Mouse (Mus musculus): ENCODE measurements around the gene Prpf31.
"Not testable (repeated sequence)": the region's sequence is repeated elsewhere in the genome, so short reads cannot be mapped to it uniquely, and the experiment has no call there.

The Prpf31 gene

DNA sequence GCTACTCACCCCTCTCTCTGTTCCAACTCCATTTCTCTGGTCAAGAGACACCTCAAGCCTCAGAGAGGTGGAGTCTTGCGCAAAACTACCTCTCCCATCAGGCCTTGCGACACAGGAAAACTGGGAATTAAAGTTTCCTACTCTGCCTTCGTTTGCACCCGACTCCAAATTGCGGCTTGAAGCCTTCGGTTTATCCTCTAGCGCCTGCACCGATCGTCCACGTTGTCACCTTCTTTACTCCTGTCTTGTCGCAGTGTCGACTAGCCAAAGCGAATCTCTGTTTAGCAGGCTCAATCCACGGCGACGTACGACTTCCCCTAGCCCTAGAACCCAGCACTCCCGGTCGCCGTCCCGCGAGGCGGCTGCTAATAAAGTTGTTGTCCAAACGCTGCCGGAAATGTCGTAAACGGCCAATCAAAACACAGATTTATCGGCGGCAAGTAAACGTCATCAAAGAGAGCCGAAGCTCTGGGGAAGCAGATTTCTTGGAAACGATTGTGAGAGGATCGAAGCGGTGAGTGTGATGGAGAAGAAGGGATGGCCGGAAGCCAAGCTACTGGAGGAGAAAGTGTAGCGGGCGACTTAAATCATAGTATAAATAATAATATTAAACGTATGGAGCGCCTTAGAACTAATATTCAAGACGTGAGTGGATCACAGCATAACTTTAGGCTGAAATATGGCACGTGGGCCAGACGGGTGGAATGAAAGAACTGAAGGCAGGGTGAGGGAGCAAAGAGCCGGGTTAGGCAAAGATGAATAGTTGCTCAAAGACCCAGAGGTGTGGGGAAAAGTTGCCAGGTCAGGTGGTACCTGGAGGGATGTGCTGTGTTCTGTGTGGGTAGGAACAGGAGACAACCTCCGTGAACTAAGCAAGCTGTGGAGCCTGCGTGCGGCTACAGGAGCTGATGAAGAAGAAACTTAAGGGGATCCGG, at the start of gene Prpf31, which contains the start of gene Tfpt:
TSS of gene Prpf31 (plus strand) at position 443 of the 935 bp plus-strand sequence.
TSS of gene Tfpt (minus strand) at position 387 of the 935 bp plus-strand sequence.
- DNase-seq (ENCODE audit: low spot score in 2 of 2): peak; percentile 78 to 86

DNA sequence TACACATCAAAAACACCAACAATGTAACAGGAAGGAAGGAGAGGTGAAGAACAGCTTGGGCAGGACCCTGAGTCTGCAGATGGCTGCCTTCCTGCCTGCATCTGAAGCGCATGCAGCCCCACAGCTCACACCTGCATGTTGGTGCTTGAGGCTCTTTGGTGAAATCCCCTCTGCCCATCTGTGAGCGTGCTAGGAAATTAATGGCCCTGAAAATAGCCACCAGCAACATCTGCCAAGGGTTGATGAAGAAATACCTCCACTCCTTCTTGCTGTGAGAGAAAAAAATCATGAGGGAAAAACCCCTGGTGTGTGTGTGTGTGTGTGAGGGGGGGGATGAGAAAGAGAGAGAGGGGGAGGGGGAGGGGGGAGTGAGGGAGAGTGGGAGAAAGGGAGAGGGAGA, 49.8 kb upstream of the Prpf31 start:
- DNase-seq (ENCODE audit: low spot score in 2 of 2): no peak

DNA sequence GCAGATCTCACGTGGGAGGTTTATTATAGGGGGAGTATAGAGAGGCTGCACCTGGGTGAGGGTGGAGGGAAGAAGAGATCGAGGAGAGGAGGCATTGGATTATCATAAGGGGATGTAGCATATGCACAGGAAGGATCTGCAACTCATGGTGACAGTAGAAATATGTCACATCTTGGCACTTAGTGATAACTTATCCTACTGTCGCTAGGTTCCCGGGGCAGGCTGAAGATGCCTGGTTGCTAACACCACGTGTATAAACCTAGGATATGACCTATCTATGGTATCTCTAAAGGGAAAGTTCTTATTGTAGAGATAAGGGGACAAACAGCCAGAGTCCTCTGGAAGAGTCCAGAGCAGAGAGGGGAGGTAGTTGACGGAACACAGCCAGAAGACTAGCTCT, 44.0 kb upstream of the Prpf31 start:
- no peak for DNase-seq (ENCODE audit: low spot score in 2 of 2)

DNA sequence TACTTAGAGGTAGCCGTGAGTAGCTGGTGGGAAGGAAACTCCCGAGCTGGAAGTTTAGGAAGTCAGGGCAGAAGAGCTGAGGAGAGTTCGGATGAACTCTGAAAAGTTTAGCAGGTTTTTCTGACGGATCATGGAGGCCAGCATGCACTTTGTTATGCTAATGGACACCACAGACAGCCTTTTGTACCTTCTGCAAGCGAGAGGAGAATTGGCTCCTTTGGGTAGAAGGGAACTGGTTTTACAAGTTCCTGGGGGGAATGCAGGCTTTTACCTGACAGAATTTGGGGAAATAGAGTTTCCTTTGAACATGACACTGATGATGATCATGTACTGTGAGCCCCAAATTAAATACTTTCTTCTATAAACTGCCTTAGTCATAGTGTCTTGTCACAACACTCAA, 43.5 kb upstream of the Prpf31 start:
- no peak for DNase-seq (ENCODE audit: low spot score in 2 of 2)

DNA sequence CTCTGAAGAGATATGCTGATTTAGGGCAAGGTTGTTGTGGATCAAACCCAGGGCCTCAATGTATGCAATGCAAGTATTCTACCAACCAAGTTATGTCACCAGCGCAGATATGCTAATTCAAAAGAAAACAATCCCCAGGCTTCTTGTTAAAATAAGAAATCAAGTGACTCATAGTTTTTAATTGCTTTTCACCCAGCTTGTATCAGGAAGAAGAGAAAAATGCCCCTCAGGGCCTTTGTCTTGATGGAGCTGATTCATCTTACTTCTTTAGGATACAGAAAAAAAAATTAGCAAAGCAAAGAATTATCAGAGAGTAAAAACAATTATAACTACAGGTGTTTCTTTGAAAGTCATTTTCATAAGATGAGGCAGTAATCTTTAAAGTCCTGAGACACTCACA, 42.5 kb upstream of the Prpf31 start:
- DNase-seq (ENCODE audit: low spot score in 2 of 2): no peak

DNA sequence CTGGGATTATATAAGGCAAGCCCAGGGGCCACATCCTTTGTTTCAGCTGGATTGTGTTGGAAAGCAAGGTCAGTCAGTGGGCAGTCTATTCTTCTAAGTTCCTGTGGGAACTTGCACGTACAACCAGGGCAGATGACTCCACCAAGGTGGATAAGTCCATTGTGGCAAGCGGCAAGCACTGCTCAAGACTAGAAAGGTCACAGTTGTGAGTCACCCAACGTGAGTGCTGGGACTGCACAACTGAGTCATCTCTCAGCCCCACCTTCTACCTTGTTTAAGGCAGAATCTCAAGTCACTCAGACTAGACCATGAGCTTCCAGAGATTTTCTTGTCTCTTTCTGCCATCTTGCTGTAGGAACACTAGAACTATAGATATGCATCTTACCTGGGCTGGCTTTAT, 39.2 kb upstream of the Prpf31 start:
- no peak for DNase-seq (ENCODE audit: low spot score in 2 of 2)

DNA sequence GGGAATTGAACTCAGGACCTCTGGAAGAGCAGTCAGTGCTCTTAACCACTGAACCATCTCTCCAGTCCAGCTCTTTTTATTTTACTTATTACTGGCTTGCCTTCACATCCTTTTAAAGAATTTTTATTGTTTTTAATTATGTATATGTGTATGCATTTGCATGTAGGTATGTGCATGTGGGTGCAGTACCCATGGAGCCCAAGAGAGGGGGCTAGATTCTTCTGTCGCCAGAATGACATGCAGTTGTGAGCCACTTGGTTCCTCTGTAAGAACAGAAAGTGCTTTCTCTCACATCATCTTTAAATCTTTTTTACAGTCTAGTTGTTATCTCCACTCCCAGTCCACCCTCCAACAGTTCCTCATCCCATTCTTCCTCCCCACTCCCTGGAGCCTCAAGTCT, 38.3 kb upstream of the Prpf31 start:
- DNase-seq (ENCODE audit: low spot score in 2 of 2): no peak

DNA sequence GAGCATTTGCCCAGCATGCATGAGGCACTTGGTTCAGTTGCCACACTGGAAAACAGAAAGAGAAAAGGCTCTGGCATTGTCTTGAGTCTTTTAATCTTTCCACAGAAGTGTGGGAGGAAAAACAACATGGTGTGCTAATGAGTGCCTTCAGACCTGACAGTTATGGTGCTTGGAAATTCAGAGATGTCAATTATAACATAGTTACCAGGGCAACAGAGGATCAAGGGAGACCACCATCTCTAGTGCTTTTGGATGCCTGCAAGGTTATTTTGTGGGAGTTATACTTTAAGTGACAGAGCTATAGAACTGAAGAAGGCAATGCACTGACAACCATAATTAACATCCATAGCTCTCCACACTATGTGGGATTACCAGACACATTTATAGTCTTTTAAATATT, 35.9 kb upstream of the Prpf31 start:
- DNase-seq (ENCODE audit: low spot score in 2 of 2): no peak

DNA sequence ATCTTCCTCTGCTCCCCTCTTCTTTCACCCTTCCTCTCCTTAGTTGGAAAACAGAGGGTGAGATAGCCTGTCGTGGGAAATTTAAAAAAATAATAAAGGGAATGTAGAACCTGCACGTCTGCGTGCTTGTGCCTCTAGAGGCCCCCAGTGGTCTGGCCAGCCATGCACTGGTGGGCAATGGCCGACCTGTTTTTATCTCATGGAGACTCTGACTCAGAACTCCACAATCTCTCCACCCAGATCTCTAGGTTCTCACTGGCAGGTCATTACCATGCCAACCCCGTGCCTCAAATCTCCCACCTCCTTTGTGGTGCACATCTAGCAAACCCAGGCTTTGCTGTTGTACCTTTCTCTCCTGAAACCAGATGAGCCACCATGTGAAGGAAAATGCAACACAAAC, 35.1 kb upstream of the Prpf31 start:
- DNase-seq (ENCODE audit: low spot score in 2 of 2): no peak

DNA sequence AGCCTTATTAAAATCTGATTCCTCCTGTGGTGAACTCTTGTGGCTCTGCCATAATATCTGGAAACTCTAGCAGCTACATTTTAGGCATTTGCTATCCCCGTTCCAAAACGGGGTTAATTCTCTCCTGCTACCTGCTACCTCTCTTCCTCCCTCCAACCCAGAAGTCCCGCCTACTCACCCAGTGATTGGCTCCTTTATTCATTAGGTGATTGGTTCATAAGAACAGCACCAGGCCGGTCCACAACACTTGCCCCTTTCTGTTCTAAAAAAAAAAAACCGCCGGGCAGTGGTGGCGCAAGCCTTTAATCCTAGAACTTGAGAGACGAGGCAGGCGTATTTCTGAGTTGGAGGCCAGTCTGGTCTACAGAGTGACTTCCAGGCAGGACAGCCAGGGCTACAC, 34.6 kb upstream of the Prpf31 start:
- DNase-seq (ENCODE audit: low spot score in 2 of 2): no peak

DNA sequence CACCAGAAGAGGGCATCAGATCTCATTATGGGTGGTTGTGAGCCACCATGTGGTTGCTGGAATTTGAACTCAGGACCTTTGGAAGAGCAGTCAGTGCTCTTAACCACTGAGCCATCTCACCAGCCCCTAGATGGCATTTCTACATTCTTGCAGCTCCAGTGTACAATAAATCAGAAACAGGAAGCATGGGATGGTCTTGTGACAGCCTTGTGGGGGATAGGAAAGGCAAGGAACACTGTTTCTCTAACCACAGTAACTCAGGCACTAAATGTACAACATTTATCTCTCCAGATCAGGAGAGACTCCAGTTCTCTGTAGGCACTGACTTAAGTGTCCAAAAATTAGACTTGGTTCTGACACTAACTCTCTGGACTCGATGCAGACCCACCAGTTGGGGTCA, 32.0 kb upstream of the Prpf31 start:
- DNase-seq (ENCODE audit: low spot score in 2 of 2): not testable (repeated sequence)

DNA sequence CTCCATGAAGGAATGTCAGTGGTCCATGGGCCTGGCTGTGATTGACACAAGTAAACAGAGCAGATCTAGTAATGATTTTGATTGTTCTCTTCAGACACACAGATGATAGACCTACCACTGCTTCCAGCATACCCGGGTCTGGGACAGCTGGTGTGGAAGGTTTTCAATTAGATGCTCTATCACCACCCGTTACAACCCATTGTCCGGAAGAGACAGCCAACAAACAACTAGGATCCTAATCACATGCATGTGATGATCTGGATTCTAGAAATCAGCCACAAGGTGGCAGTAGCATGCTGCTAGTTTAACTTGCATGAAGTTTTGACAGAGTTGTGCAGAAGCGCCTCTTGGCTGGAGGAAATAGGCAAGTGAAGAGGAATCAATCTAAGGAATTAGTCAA, 28.7 kb upstream of the Prpf31 start:
- DNase-seq (ENCODE audit: low spot score in 2 of 2): peak in 1 of 2 experiments; percentile 56

DNA sequence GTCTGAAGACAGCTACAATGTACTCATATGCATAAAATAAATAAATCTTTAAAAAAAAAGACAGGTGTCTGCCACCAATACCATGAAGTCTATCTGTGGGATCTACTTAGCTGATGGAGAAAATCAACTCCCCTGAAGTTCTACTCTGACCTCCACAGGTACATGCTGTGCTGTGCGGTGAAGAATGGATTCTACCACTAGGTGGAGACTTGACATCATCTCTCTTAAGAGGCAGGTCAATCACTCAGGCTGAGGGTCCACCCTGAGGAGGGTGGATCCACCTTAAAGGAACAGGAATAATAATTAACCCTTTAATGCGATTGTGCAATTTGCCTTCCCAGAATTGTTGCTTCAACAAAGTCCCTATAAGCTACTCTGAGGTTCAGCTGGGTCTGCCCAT, 23.0 kb upstream of the Prpf31 start:
- DNase-seq (ENCODE audit: low spot score in 2 of 2): no peak

DNA sequence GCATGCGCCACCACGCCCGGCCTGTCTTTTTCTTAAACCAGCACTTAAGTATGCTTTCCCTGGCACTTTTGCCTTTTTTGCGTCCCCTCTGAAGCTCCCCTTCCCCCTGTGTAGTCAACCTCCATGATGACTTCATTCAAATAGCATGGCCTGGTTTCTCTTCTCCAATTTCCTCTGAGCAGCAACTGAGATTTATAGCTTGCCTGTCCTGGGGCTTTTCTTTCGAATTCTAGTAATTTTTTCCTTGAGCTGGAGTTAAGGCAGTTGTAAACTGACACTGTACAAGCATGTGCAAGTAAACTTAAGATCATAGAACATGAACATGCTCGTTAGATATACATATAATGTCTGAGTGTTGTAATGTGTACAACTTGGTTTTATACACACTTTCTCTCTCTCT, 22.4 kb upstream of the Prpf31 start:
- DNase-seq (ENCODE audit: low spot score in 2 of 2): no peak

DNA sequence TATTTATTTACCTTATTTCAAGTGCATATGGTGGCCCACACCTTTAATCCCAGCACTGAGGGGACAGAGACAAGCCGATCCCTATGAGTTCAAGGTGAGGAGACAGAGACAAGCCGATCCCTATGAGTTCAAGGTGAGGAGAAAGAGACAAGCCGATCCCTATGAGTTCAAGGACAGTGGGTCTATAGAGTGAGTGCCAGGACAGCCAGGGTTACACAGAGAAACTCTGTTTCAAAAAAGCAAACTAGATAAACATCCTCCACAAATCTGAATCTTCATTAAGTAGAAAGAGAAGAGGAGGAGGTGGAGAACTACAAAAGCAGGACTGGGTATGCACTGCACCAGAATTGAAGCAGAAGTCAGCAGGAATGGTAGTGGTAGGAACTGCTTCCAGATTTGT, 21.1 kb upstream of the Prpf31 start:
- no peak for DNase-seq (ENCODE audit: low spot score in 2 of 2)

DNA sequence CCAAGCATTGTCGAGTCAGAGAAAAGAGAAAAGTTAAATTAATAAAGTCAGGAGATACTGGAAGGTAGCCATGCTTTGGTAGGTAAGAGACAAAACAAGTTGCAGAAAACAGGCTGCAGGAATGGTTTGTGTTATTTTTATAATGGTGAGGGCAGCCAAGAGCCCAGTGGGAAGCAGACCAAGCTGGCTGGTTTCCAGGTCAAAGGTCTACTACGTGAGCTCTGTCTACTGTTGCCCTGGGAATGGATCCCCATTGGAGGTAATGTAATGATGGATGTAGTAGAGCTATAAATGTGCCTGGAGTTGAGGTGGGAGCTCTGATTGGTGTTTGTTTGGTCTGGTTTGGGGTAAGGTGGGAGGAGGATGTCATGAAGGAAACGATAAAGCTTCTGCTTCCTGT, 20.7 kb upstream of the Prpf31 start:
- no peak for DNase-seq (ENCODE audit: low spot score in 2 of 2)

DNA sequence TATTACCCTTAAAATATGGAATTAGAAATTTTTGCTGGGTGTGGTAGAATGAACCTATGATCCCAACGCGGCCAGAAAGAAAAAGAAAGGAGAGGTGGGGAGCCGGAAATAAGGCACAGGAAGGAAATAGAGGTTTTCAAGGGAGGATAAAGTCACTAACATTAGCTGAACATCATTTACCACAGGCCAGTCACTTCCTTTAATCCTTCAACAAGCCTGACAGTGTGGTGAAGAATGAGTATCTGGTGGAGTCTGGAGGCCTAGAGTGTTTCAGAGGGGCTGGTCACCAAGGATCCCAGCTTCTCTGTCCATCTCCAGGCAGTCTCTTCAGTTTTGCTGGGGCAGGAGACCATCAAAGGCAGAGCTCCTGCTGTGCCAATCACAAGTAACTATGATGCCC, 19.3 kb upstream of the Prpf31 start:
- DNase-seq (ENCODE audit: low spot score in 2 of 2): no peak

DNA sequence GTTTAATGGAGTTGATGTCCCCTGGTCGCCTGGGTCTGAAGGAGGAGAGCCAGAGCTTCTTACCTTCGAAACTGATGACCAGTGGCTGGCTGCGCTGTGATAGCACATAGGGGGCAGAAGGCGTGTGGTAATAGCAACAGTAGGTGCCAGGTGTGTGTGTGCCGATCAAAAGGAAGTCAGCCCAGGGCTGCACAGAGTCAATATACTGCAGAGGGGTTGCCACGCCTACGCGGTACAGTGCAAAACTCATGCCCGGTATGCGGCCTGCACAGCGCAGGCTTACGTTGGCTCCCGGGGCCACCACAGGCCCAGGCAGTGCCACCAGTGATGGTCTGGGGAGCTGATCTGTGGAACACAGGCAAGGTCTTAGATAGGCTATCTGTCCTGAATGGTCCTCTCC, 18.8 kb upstream of the Prpf31 start:
- DNase-seq (ENCODE audit: low spot score in 2 of 2): no peak

DNA sequence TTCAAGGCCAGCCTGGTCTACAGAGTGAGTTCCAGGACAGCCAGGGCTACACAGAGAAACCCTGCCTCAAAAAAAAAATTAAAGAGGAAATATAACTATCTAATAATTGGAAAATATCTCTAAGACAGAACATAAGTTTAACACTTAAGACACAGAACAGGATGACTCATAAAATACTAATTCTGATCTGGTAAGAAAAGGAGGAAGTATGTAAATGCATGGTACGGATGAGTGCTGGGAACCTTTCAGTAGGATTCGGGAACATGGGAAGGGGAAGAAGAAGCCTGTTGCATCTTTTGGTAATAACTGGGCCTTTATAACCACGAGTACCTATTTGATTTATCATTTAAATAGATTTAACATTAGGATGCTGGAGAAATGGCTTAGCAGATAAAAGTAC, 15.8 kb upstream of the Prpf31 start:
- DNase-seq (ENCODE audit: low spot score in 2 of 2): no peak

DNA sequence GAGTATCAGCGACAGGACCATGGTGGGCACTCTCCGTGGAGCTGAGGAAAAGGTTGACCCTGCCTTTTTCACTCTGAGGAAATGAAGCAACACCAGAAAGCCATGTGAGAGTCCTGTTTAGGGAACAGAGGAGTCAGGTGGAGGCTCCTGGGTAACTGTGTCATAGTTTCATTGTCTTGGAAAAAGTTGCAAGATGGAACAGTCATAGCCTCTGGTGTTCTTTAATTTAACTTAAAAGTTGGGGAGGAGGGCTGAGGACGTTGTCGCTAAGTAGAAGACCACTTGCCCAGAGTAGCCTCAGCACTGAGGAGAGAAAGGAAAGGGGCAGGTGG, 13.8 kb upstream of the Prpf31 start, which contains the start of gene Oscar:
TSS of gene Oscar (minus strand) at position 101 of the 332 bp plus-strand sequence.
- no peak for DNase-seq (ENCODE audit: low spot score in 2 of 2)

DNA sequence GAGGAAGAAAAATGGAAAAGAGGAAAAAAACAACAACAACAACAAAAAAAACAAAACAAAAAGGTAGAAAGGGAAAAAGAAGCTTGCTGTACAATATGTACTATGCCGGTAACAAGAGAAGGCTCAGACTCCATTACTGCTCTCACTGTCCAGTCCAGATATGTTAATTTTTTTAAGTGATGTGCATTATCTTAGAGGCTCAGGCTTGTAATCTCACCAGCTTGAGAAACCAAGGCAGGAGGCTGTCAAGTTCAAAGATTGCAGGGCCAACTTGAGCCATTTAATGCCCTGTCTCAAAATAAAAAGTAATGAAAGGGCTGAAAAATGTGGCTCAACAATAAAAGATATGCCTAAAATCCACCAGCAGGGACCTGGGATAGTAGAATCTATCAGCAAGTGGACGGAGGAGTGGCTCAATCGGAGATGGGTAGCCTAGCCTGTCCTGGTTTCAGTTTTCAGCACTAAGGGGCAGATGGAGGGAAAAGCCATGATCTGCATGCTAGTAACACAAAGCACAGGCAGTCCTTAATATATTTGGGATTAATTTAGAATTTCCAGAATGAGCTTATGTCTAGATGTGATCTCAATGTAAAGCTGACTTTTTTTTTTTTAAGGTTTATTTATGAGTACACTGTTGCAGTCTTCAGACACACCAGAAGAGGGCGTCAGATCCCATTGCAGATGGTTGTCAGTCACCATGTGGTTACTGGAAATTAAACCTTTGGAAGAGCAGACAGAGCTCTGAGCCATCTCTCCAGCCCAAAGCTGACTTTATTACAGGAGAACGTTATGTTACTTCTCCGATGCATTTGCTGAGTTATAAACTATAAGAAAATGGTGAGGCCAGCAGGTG, 13.2 kb upstream of the Prpf31 start:
- DNase-seq (ENCODE audit: low spot score in 2 of 2): peak in 1 of 2 experiments; percentile 38

DNA sequence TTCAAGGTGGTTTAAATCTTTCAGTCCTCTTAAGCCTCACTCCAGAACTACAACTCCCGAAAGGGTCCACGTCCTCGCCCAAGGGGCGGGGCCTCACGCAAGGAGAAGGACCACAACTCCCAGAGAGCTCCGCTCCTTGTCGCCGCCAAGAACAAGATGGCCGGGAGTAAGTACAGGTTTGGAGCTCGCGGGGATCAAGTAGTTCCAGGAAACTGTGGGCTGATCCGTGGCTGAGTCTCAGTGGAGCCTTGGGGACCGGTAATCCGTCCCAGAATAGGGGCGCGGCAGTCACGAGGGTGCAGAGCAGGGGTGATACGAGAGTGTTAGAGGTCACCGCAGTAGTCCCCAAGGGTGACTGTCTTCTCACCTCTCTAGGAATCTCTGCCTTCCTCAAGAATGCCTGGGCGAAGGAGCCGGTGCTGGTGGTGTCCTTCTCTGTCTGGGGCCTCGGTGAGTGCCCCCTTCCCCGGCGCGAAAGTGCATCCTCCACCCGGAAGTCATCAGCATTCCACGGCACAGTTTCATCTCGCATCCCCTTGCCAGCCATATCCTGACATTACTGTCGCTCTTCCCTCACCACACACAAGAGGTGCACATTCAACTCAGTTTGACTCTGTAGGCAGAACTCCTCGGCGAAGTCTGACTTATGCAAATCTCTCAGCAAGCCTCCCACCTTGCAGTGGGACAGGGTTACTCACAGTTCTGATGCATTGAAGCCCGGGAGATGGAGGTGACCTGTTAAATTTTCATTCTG, 12.4 kb upstream of the Prpf31 start, which contains the start of gene Ndufa3:
TSS of gene Ndufa3 (plus strand) at position 132 of the 754 bp plus-strand sequence.
- peak; percentile 55 to 81 for DNase-seq (ENCODE audit: low spot score in 2 of 2)

Measured in cerebellum, postnatal 4 days (tissue).